Comparison of ENCODE assay signal across 38 mouse cellular contexts in genomic region chr17:52611382-52611781, GRCm38 (mm10). TPM values are rescaled to one million over a fixed set of nuclear protein-coding genes. Genes with fewer than 3 reads are reported as not detected.
"Had no signal": no experiment of that assay in that cellular context is flagged by ENCODE, and none has a peak within 500 bp of the region (broad histone marks: within the 10 kb centered on the region; RNA-seq: fewer than 3 reads in every experiment).

No protein-coding gene starts in this region.

- H3K4me1 ChIP-seq: heart, embryonic 12.5 days; heart, embryonic 13.5 days; heart, embryonic 15.5 days; hindbrain, embryonic 10.5 days; hindbrain, embryonic 12.5 days; hindbrain, embryonic 13.5 days; hindbrain, embryonic 15.5 days; intestine, embryonic 15.5 days; kidney, embryonic 15.5 days had no signal

- DNase-seq: heart, postnatal 10 days; heart, postnatal 14 days; heart, postnatal 36 days; heart, postnatal 4 days; kidney, adult 11 months; kidney, adult 18-20 months; kidney, adult 2 months; kidney, adult 8-10 months; kidney, adult 9 months; kidney, postnatal 10 days; kidney, postnatal 14 days; kidney, postnatal 25 days; kidney, postnatal 36 days; kidney, postnatal 4 days; layer of hippocampus, adult 9-11 months; layer of hippocampus, postnatal 36 days had no signal

- ATAC-seq: hindbrain, embryonic 16.5 days; hindbrain, postnatal 0 days; inflammation-experienced regulatory T-cells, adult 6 months; intestine, embryonic 15.5 days; intestine, embryonic 16.5 days; intestine, postnatal 0 days had no signal

- H3K27me3 ChIP-seq: heart, embryonic 12.5 days; heart, embryonic 13.5 days; heart, embryonic 15.5 days; hindbrain, embryonic 12.5 days; hindbrain, embryonic 13.5 days; hindbrain, embryonic 15.5 days; intestine, embryonic 15.5 days; kidney, embryonic 15.5 days had no signal

- H3K4me2 ChIP-seq: heart, embryonic 11.5 days; heart, embryonic 12.5 days; heart, embryonic 13.5 days; heart, embryonic 15.5 days; hindbrain, embryonic 12.5 days; hindbrain, embryonic 13.5 days; hindbrain, embryonic 14.5 days; hindbrain, embryonic 15.5 days; intestine, embryonic 15.5 days; kidney, embryonic 15.5 days had no signal

- H3K36me3 ChIP-seq: heart, embryonic 12.5 days; heart, embryonic 13.5 days; heart, embryonic 15.5 days; hindbrain, embryonic 10.5 days; hindbrain, embryonic 12.5 days; hindbrain, embryonic 13.5 days; hindbrain, embryonic 15.5 days; intestine, embryonic 15.5 days; kidney, embryonic 15.5 days had no signal

- H3K4me3 ChIP-seq: heart, embryonic 12.5 days; heart, embryonic 13.5 days; heart, embryonic 15.5 days; hindbrain, embryonic 10.5 days; hindbrain, embryonic 12.5 days; hindbrain, embryonic 13.5 days; hindbrain, embryonic 15.5 days; intestine, embryonic 15.5 days; kidney, embryonic 15.5 days; layer of hippocampus, adult 2 months; left cerebral cortex, adult 2 months had no signal

- H3K27ac ChIP-seq: heart, embryonic 13.5 days; heart, embryonic 15.5 days; hindbrain, embryonic 10.5 days; hindbrain, embryonic 12.5 days; hindbrain, embryonic 13.5 days; hindbrain, embryonic 14.5 days; hindbrain, embryonic 15.5 days; hindbrain, postnatal 0 days; intestine, embryonic 15.5 days; kidney, embryonic 15.5 days; kidney, postnatal 0 days; layer of hippocampus, adult 2 months; left cerebral cortex, adult 2 months had no signal

- H3K9ac ChIP-seq: heart, embryonic 12.5 days; heart, embryonic 13.5 days; heart, embryonic 15.5 days; hindbrain, embryonic 12.5 days; hindbrain, embryonic 13.5 days; hindbrain, embryonic 14.5 days; hindbrain, embryonic 15.5 days; intestine, embryonic 15.5 days; kidney, embryonic 15.5 days had no signal

- H3K9me3 ChIP-seq: heart, embryonic 12.5 days; heart, embryonic 13.5 days; heart, embryonic 15.5 days; hindbrain, embryonic 10.5 days; hindbrain, embryonic 12.5 days; hindbrain, embryonic 13.5 days; hindbrain, embryonic 15.5 days; intestine, embryonic 15.5 days; kidney, embryonic 15.5 days had no signal

RNA-seq across cellular contexts. Expression of gene Kcnh8, which starts 8.9 kb away (rescaled TPM):
- polyA plus RNA-seq: heart, embryonic 11.5 days; heart, embryonic 12.5 days; heart, embryonic 13.5 days; heart, embryonic 14.5 days; heart, embryonic 15.5 days; heart, embryonic 16.5 days; heart, postnatal 0 days; inflammation-experienced regulatory T-cells, adult 6 months; kidney, adult 2 months had no signal
